Mouse (Mus musculus) thymus, postnatal 36 days (tissue): ENCODE results near the gene 1700001C19Rik.

Experiments used
- DNase-seq, 2 experiments: peaks; one replicate each; pipeline ENCODE4 v3.0.0; 2022; ENCODE audit warnings: mixed read lengths in 2 of 2

The 1700001C19Rik gene

GRCm38 (mm10) chr17:47369087-47369443 is 68.1 kb downstream of the 1700001C19Rik start:
- DNase-seq, result no peak

DNA sequence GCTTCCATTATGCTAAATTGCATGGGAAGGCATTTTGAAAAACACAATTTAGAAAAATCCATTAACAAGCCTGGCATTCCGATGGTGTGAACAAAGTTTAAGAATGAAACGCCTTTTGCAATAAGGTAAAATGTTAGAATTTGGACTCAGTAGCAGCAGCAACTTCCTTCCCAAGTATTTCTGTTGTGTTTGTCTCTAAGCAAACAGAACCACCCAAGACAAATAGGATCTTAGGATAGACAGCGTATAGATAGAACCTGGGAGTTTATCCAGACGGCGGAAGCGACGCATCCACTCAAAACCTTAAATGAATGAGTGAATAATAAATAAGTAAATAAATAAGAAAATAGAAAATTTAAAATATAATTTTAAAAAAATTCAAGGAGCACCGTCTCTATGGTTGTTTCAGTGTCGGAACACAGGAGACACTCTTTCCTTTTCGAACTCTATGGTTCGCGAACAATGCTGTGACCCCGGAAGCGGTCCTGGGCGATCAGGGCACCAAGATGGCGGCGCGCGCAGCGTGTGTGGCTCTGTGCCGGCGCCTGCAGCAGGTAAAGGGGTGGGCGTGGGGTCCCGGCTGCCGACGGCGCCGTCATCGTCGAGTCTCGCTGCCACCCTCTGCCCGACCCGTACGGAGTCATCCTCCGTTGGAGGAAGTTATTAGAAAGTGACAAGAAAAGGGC is 68.6 kb downstream of the 1700001C19Rik start, which contains the start of gene Mrps10:
Gene Mrps10, plus strand, starts transcription at position 487 of the 686 bp plus-strand sequence.
- DNase-seq, result peak; percentile 80 to 85
